Mouse (Mus musculus) G1E (cell line): ENCODE results near the gene Mxra7.
A peak's percentile ranks its signal among the peaks of the same experiment; 100 is the strongest.

Experiments
- CTCF ChIP-seq: IDR thresholded peaks from 2 replicates; pipeline ENCODE4 v1.5.1; 2012; ENCODE audit warnings: low read depth, low read length, inconsistent platforms, mixed read lengths
- GATA1 ChIP-seq: IDR thresholded peaks from 2 replicates; pipeline ENCODE4 v1.6.1; 2012; ENCODE audit warnings: borderline replicate concordance, low read length, inconsistent platforms, mixed read lengths
- GATA2 ChIP-seq: IDR thresholded peaks from 2 replicates; pipeline ENCODE4 v1.6.1; 2012; ENCODE audit warnings: low read depth, low read length, inconsistent platforms, borderline replicate concordance
- POLR2AphosphoS5 ChIP-seq: IDR thresholded peaks from 2 replicates; pipeline ENCODE4 v1.6.1; 2012; ENCODE audit warnings: low read depth, low read length, inconsistent platforms; ENCODE audit not compliant: insufficient replicate concordance
- TAL1 ChIP-seq: conservative IDR thresholded peaks from 2 replicates; pipeline ENCODE4 v1.6.1; 2012; ENCODE audit warnings: low read depth, low read length, inconsistent platforms, mixed read lengths

DNA sequence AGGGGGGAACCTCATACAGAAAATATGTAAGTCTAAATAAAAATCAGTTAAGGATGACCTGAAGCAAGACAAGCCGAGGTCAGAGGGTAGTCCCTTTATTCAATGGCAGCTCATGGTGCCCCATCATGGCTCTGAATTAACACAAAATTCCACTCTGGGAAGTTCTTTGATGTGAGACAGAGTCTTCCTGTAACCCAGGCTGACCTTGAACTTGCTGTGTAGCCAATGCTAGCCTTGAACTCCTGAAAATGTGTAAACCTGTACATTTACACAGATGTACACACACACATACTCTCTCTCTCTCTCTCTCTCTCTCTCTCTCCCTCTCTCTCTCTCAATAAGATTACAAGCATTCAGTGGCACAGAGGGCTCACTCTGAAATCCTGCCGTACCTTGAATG lies 62.9 kb downstream of the Mxra7 start:
- TF ChIP-seq CTCF = 0 out of 2 replicates have a peak, but pooled peaks have one; percentile 4
- peak; percentile 100; the same call in 1 of the 2 replicates for TF ChIP-seq GATA1
- no peak for TF ChIP-seq POLR2AphosphoS5
- no peak for TF ChIP-seq GATA2
- no peak for TF ChIP-seq TAL1
